Mouse (Mus musculus) forebrain, embryonic 10.5 days (tissue): Measurements from ENCODE around the gene Prtg. TPM values are rescaled to one million over a fixed set of nuclear protein-coding genes. Genes with fewer than 3 reads are reported as not detected.

Experiments used
- DNase-seq: peaks from one replicate; pipeline ENCODE4 v3.0.0-alpha.2; 2017; ENCODE audit warnings: low spot score; ENCODE audit errors: extremely low spot score
- H3K27ac ChIP-seq: fragments of 300-500 bp; sonication (generic); 2 replicates; pipeline ENCODE4 v1.5.1; 2016; ENCODE audit warnings: mild to moderate bottlenecking
- H3K27me3 ChIP-seq: fragments of 300-500 bp; sonication (generic); 2 replicates; pipeline ENCODE4 v1.6.1; 2016; ENCODE audit warnings: mild to moderate bottlenecking; ENCODE audit not compliant: poor library complexity, severe bottlenecking
- H3K36me3 ChIP-seq: fragments of 300-500 bp; sonication (generic); replicated peaks from 2 replicates; pipeline ENCODE4 v1.6.1; 2016; ENCODE audit warnings: mild to moderate bottlenecking, moderate library complexity
- H3K4me1 ChIP-seq: fragments of 300-500 bp; sonication (generic); 2 replicates; pipeline ENCODE4 v1.6.1; 2016
- H3K4me3 ChIP-seq: fragments of 300-500 bp; sonication (generic); 2 replicates; pipeline ENCODE4 v1.5.1; 2016; ENCODE audit warnings: mild to moderate bottlenecking, moderate library complexity
- H3K9me3 ChIP-seq: fragments of 300-500 bp; sonication (generic); 2 replicates; pipeline ENCODE4 v1.6.1; 2016; ENCODE audit warnings: mild to moderate bottlenecking, moderate library complexity
- WGBS: fragments of 180-500 bp; shearing (Covaris S2); methylation state at CpG from one replicate; pipeline ENCODE4 v1.1.7; 2016; 5-methylcytosine and 5-hydroxymethylcytosine counted together
- polyA plus RNA-seq: library from polyadenylated mRNA; unstranded; fragments of >200 nt; fragmentation: Nextera tagmentation; extraction: Ambion mirVana; gene quantifications from 2 replicates; pipeline ENCODE4 v1.2.1, GENCODE M21; 2016

Gene Prtg
- polyA plus RNA-seq, 1 experiment from 2014 or later, result 10.1 TPM

GRCm38 (mm10) chr9:72790530-72791212 lies 16.0 kb upstream of the Prtg start:
- Histone ChIP-seq H3K4me1 (peaks cover 29% of the 10 kb centered on the region), H3K27ac (peak overlapping the region; percentile 67; the same call in 1 of the 2 replicates), H3K27me3 (no peaks in the 10 kb centered on the region), H3K36me3 (no peaks in the 10 kb centered on the region), H3K9me3 (peaks cover 9% of the 10 kb centered on the region; the same call in 1 of the 2 replicates), H3K4me3 (no peak overlapping the region)
- WGBS, result 52% methylated on average over 14 of the region's 14 CpGs
- DNase-seq, result no peak

GRCm38 (mm10) chr9:72791213-72791582 lies 15.5 kb upstream of the Prtg start:
- H3K27ac ChIP-seq, result peak overlapping the region; percentile 67
- no peaks in the 10 kb centered on the region for H3K27me3 ChIP-seq
- no peak for DNase-seq
- H3K9me3 ChIP-seq, result peaks cover 9% of the 10 kb centered on the region; the same call in 1 of the 2 replicates
- H3K36me3 ChIP-seq, result no peaks in the 10 kb centered on the region
- WGBS, result 48% methylated on average over 10 of the region's 10 CpGs
- H3K4me3 ChIP-seq, result peak overlapping the region; percentile 4; the same call in 1 of the 2 replicates
- H3K4me1 ChIP-seq, result peaks cover 31% of the 10 kb centered on the region

DNA sequence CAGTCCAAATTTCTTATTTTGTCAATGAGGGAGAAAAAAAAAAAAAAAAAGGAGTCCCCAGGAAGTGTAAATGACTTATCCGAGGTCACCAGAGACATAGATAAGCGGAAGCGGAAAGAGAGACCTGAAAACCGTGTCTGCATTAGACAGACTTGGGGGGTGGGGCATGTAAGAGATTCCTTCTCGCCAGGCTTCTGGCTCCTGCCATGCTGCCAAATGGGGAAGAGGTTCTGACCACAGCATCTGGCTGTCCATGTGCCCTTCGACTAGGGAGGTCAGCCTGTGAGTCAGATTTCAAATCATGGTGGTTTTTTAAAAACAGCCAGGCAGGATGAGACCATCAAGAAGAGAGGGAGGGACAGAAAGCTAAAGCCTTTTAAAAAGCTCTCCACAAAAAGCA lies 15.0 kb upstream of the Prtg start:
- Histone ChIP-seq H3K4me3 (0 out of 2 replicates have a peak overlapping the region, but pooled peaks have one; percentile 4), H3K9me3 (peaks cover 9% of the 10 kb centered on the region; the same call in 1 of the 2 replicates), H3K36me3 (no peaks in the 10 kb centered on the region), H3K4me1 (peaks cover 31% of the 10 kb centered on the region), H3K27me3 (no peaks in the 10 kb centered on the region), H3K27ac (peak overlapping the region; percentile 40; the same call in 1 of the 2 replicates)
- DNase-seq, result no peak
- WGBS, result 6% methylated on average over 6 of the region's 6 CpGs

DNA sequence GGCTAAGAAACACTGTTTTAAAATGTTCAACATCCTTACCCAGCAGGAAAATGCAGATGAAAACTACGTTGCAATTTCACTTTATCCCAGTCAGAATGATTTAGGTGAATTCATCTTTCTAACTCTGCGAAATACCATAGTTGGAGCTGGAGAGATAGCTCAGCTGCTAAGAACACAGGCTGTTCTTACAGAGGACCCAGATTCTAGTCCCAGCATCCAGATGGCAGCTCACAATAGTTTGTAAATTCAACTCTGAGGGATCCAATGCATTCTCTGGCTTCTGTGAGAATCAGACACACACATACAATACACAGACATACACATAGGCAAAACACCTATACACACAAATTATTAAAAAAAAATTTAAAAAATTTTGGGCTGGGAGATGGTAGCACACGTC lies 11.4 kb upstream of the Prtg start:
- Histone ChIP-seq H3K4me1 (peaks cover 28% of the 10 kb centered on the region), H3K27ac (no peak overlapping the region), H3K9me3 (peaks cover 9% of the 10 kb centered on the region; the same call in 1 of the 2 replicates), H3K4me3 (no peak overlapping the region), H3K36me3 (no peaks in the 10 kb centered on the region), H3K27me3 (no peaks in the 10 kb centered on the region)
- WGBS, result 87% methylated on average over 3 of the region's 3 CpGs
- DNase-seq, result no peak

GRCm38 (mm10) chr9:72797136-72797621 lies 9.5 kb upstream of the Prtg start:
- Histone ChIP-seq H3K36me3 (no peaks in the 10 kb centered on the region), H3K4me3 (no peak overlapping the region), H3K27me3 (no peaks in the 10 kb centered on the region), H3K4me1 (peaks cover 14% of the 10 kb centered on the region), H3K9me3 (peaks cover 9% of the 10 kb centered on the region; the same call in 1 of the 2 replicates), H3K27ac (no peak overlapping the region)
- 54% methylated on average over 9 of the region's 9 CpGs for WGBS
- DNase-seq, result no peak

DNA sequence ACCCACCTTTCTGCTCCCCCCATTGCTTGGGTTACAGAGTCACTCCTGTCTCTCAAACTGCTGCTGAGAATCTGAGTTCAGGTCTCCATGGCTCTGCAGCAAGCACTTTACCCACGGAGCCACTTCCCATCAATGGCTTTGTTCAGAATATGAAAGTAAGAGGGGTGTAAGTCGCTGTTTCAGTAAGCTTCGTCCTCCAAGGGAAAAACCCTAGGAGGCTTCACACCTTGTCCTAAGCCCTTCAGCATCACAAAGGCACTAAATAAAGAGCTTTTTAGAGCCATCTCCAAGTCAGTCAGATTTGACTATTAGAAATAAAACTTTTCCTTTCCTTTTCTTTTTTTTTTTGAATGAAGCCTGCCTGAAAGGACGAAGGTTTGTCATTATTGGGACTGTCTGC lies 3.4 kb upstream of the Prtg start:
- Histone ChIP-seq H3K4me3 (no peak overlapping the region), H3K4me1 (peaks cover 37% of the 10 kb centered on the region), H3K27ac (no peak overlapping the region), H3K9me3 (no peaks in the 10 kb centered on the region), H3K27me3 (no peaks in the 10 kb centered on the region), H3K36me3 (no peaks in the 10 kb centered on the region)
- DNase-seq, result no peak
- 22% methylated on average over 4 of the region's 4 CpGs for WGBS

DNA sequence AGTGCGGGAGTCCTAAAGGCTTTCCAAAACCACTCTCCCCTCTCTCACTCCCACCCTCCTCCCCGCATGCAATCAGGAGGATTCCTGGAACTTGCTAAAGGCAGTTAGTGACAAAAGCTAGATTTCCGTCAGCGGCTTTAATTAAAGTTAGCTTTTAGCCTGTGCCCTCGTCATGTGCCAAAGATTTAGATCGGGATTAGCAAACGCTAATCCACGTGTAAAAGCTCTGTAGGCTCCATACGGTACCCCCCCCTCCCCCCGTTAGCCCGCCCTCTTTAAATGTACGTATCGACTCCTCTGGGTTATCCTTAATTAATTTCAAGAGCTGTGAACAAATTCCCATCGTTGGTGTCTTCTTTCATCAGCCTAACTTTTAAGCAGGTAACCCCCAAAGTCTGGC lies 528 bp upstream of the Prtg start:
- no peak for DNase-seq
- Histone ChIP-seq H3K4me1 (peaks cover 60% of the 10 kb centered on the region), H3K4me3 (peak overlapping the region; percentile 97), H3K27me3 (no peaks in the 10 kb centered on the region), H3K9me3 (no peaks in the 10 kb centered on the region), H3K36me3 (peaks cover 19% of the 10 kb centered on the region), H3K27ac (peak overlapping the region; percentile 99)
- WGBS, result under 1% methylated on average over 14 of the region's 14 CpGs

- Histone ChIP-seq H3K9me3 (no peaks in the 10 kb centered on the region), H3K27ac (peak overlapping the region; percentile 99), H3K4me1 (peaks cover 74% of the 10 kb centered on the region), H3K36me3 (peaks cover 21% of the 10 kb centered on the region), H3K4me3 (peak overlapping the region; percentile 97), H3K27me3 (no peaks in the 10 kb centered on the region)
- DNase-seq, result peak; percentile 80
- WGBS, result under 1% methylated on average over 52 of the region's 52 CpGs
Measured at GRCm38 (mm10) chr9:72807420-72808005, 839 bp downstream of the Prtg start.

- WGBS, result under 1% methylated on average over 6 of the region's 6 CpGs
- H3K27me3 ChIP-seq, result no peaks in the 10 kb centered on the region
- no peak for DNase-seq
- no peaks in the 10 kb centered on the region for H3K9me3 ChIP-seq
- peak overlapping the region; percentile 97 for H3K4me3 ChIP-seq
- H3K27ac ChIP-seq, result peak overlapping the region; percentile 99
- H3K36me3 ChIP-seq, result peaks cover 21% of the 10 kb centered on the region
- peaks cover 81% of the 10 kb centered on the region for H3K4me1 ChIP-seq
Measured at GRCm38 (mm10) chr9:72808176-72808575, 1.5 kb downstream of the Prtg start.

GRCm38 (mm10) chr9:72808586-72808985 lies 1.9 kb downstream of the Prtg start:
- Histone ChIP-seq H3K27me3 (no peaks in the 10 kb centered on the region), H3K36me3 (peaks cover 22% of the 10 kb centered on the region), H3K9me3 (no peaks in the 10 kb centered on the region), H3K4me3 (peak overlapping the region; percentile 97), H3K4me1 (peaks cover 85% of the 10 kb centered on the region), H3K27ac (peak overlapping the region; percentile 99)
- no peak for DNase-seq
- 1% methylated on average over 3 of the region's 3 CpGs for WGBS

DNA sequence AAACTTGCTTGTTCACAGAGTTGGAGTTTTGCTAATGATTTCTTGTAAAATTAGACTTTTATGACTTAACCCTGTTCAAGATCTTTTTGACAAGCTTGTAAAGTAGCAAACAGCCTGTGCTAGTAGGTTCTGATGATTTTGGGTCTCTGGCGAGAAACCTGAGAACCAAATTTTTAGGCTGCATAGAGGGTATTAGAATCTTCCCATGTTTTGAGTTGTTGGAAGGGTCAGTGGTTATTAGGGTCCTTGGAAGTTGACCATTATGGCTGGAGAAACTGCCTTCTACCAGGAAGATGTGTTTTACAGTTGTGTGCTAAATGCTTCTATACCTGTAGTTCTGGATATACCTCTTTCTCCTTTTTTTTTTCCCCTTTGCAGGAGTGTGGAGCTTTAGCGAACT lies 2.4 kb downstream of the Prtg start:
- H3K4me1 ChIP-seq, result peaks cover 90% of the 10 kb centered on the region
- no peak for DNase-seq
- peak overlapping the region; percentile 97 for H3K4me3 ChIP-seq
- H3K36me3 ChIP-seq, result peaks cover 26% of the 10 kb centered on the region
- H3K27ac ChIP-seq, result peak overlapping the region; percentile 99
- H3K9me3 ChIP-seq, result no peaks in the 10 kb centered on the region
- H3K27me3 ChIP-seq, result no peaks in the 10 kb centered on the region
- WGBS, result 42% methylated on average over 2 of the region's 2 CpGs

- H3K36me3 ChIP-seq, result peaks cover 42% of the 10 kb centered on the region
- H3K27me3 ChIP-seq, result no peaks in the 10 kb centered on the region
- peak overlapping the region; percentile 40; the same call in 1 of the 2 replicates for H3K27ac ChIP-seq
- 80% methylated on average over 5 of the region's 5 CpGs for WGBS
- H3K9me3 ChIP-seq, result no peaks in the 10 kb centered on the region
- peak overlapping the region; percentile 23; the same call in 1 of the 2 replicates for H3K4me3 ChIP-seq
- DNase-seq, result no peak
- H3K4me1 ChIP-seq, result peaks cover 92% of the 10 kb centered on the region
Measured at GRCm38 (mm10) chr9:72810607-72811006, 3.9 kb downstream of the Prtg start.

DNA sequence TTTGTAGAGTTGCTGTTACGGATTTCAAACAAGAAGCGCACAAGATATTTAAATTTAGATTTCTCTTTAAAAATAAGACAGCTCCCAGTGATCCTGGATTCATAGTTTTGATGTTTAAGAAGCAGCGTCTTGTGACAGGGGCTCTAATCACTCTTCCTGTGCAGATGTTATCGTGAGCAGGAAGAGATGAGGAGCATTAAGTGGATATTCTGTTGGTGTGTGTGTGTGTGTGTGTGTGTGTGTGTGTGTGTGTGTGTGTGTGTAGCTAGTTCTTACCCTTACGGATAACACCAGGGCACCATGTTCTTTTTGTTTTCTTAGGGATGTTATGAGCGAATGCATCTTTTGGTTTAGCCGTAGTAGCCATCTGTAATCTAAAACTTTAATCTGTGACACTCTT lies 5.4 kb downstream of the Prtg start:
- peaks cover 80% of the 10 kb centered on the region for H3K4me1 ChIP-seq
- DNase-seq, result no peak
- WGBS, result 28% methylated on average over 7 of the region's 7 CpGs
- no peaks in the 10 kb centered on the region for H3K27me3 ChIP-seq
- peak overlapping the region; percentile 69 for H3K27ac ChIP-seq
- H3K36me3 ChIP-seq, result peaks cover 57% of the 10 kb centered on the region
- peak overlapping the region; percentile 41 for H3K4me3 ChIP-seq
- no peaks in the 10 kb centered on the region; the same call in 1 of the 2 replicates for H3K9me3 ChIP-seq
